Mouse (Mus musculus): ENCODE measurements around the gene Acbd5. TPM values are rescaled to one million over a fixed set of nuclear protein-coding genes. Genes with fewer than 3 reads are reported as not detected.

The Acbd5 gene
- 3.2 TPM in 1 of 2 replicates, not detected in the other for polyA plus RNA-seq (2012; ENCODE audit: insufficient read depth, low replicate concordance)

DNA sequence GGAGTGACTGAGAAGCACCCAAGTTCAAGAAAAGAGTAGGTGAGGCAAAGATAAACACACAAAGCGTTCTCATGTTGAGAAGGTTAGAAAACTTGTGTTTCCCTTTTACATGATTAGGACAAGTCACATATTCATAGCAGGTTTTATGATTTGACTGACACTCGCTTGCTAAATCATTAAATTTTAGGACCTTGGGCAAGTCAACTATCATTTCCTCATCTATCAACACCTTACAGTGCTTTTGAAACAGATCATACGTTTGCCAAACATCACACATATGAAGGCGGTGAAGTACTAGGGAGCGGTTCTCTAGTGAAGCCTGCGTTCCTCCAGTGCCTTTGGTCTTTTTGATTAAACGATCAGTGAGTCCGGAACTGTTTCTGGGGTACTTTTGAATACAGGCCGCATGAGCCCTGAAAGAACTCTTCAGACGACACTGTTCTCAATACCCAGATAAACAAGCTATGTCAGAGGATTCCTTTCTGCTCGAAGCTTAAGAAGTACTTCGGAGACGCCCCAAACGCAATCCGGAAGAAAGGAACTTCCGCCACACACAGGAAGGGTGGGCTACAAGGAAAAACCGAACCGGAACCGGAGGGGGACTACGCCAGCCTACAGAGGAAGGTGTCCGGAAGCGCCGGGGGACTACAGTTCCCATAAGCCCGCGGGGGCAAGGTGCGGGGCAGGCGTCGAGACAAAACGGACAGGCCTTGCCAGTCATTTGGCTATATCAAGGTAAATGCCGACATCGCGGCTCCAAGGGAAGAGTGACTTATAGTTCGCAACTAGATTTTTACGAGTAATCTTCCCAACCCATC lies at the start of gene Acbd5:
Gene Acbd5, plus strand, starts transcription at position 616 of the 818 bp plus-strand sequence.
- H3K36me3 ChIP-seq (replicated peaks; ENCODE audit: low read length) = peaks cover 15% of the 10 kb centered on the region
- peak within 1 kb of the TSS; percentile 100 for H3K4me3 ChIP-seq (replicated peaks)
- H3K4me1 ChIP-seq = peaks cover 15% of the 10 kb centered on the region; the same call in 1 of the 2 replicates
- H3K27me3 ChIP-seq (replicated peaks) = no peaks in the 10 kb centered on the region
- TF ChIP-seq GATA1 (IDR thresholded peaks at IDR 0.05; ENCODE audit: borderline replicate concordance, low read length) (no peak), FLI1 (IDR thresholded peaks at IDR 0.05; ENCODE audit: low read length) (peak; percentile 93)
- H3K9me3 ChIP-seq = no peaks in the 10 kb centered on the region; the same call in 1 of the 2 replicates

DNA sequence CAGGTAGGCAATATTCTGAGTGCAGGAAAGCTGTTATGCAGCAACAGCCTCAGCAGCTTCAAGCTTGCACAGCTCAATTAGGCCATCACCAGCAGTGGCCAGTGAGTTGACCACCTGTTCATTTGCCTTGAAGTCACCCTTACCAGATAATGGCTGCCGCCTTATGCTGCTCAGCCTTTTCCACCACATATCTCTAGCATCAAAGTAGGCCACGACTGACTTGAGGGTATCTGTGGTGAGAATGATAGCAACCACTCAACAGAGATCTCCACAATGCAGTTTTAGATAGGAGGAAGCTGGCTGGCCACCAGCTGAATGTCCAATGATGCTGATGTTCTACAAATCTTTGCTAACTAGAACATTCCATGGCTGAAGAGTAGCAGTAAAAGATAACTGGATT lies 48.8 kb upstream of the Acbd5 start:
- Histone ChIP-seq H3K27me3 (replicated peaks) (no peaks in the 10 kb centered on the region), H3K4me3 (replicated peaks) (peak overlapping the region; percentile 50), H3K36me3 (replicated peaks; ENCODE audit: low read length) (peaks cover 16% of the 10 kb centered on the region), H3K4me1 (peaks cover 77% of the 10 kb centered on the region), H3K9me3 (no peaks in the 10 kb centered on the region)
- no peak for TF ChIP-seq GATA1 (IDR thresholded peaks at IDR 0.05; ENCODE audit: borderline replicate concordance, low read length)
- TF ChIP-seq FLI1 (IDR thresholded peaks at IDR 0.05; ENCODE audit: low read length) = no peak

DNA sequence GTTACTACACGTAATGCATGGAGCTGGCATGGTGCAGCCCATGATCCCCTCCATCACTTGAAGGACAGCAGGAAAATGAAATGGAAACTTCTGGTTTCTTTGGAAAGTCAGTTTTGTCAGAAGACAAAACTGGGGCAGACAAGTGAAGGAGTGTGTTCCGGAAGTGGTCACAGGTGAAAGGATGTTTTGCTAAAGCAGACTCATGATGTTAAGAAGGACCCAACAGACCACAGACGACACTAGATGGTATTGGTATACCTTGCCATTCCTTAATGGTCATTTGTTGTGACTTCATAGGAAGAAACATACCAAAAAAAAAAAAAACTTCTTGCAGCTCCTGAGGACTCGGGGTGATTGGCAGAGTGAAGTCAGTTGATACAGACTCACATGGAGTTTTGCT lies 46.6 kb upstream of the Acbd5 start:
- H3K4me3 ChIP-seq (replicated peaks) = peak overlapping the region; percentile 76
- no peaks in the 10 kb centered on the region for H3K9me3 ChIP-seq
- no peak for TF ChIP-seq FLI1 (IDR thresholded peaks at IDR 0.05; ENCODE audit: low read length)
- no peak for TF ChIP-seq GATA1 (IDR thresholded peaks at IDR 0.05; ENCODE audit: borderline replicate concordance, low read length)
- peaks cover 19% of the 10 kb centered on the region for H3K36me3 ChIP-seq (replicated peaks; ENCODE audit: low read length)
- peaks cover 78% of the 10 kb centered on the region for H3K4me1 ChIP-seq
- no peaks in the 10 kb centered on the region for H3K27me3 ChIP-seq (replicated peaks)

GRCm38 (mm10) chr2:23021721-23022120 lies 46.2 kb upstream of the Acbd5 start:
- peak overlapping the region; percentile 76 for H3K4me3 ChIP-seq (replicated peaks)
- H3K9me3 ChIP-seq = no peaks in the 10 kb centered on the region
- H3K36me3 ChIP-seq (replicated peaks; ENCODE audit: low read length) = peaks cover 23% of the 10 kb centered on the region
- no peak for TF ChIP-seq FLI1 (IDR thresholded peaks at IDR 0.05; ENCODE audit: low read length)
- TF ChIP-seq GATA1 (IDR thresholded peaks at IDR 0.05; ENCODE audit: borderline replicate concordance, low read length) = no peak
- H3K4me1 ChIP-seq = peaks cover 78% of the 10 kb centered on the region
- H3K27me3 ChIP-seq (replicated peaks) = no peaks in the 10 kb centered on the region

DNA sequence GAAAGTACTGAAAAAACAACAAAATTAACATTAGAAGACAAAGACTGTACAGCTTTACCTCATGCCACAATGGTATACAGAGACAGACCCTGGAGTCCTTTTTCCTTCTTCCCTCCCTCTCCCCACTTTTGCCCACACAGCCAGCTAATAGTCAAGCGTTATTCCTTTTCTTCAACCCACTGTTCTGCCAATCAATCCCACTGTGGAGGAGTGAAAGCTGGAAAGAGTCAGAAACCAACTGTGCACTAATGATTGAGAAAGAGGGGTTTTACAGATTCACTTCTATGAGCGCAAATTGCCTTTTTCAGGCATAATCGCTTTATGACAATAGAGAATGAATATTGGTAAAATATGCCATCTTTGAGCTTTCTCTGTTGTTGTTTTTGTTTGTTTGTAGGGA lies 44.9 kb upstream of the Acbd5 start:
- H3K36me3 ChIP-seq (replicated peaks; ENCODE audit: low read length) = peaks cover 24% of the 10 kb centered on the region
- H3K27me3 ChIP-seq (replicated peaks) = no peaks in the 10 kb centered on the region
- no peaks in the 10 kb centered on the region for H3K9me3 ChIP-seq
- no peak for TF ChIP-seq FLI1 (IDR thresholded peaks at IDR 0.05; ENCODE audit: low read length)
- no peak for TF ChIP-seq GATA1 (IDR thresholded peaks at IDR 0.05; ENCODE audit: borderline replicate concordance, low read length)
- H3K4me1 ChIP-seq = peaks cover 73% of the 10 kb centered on the region
- H3K4me3 ChIP-seq (replicated peaks) = no peak overlapping the region

DNA sequence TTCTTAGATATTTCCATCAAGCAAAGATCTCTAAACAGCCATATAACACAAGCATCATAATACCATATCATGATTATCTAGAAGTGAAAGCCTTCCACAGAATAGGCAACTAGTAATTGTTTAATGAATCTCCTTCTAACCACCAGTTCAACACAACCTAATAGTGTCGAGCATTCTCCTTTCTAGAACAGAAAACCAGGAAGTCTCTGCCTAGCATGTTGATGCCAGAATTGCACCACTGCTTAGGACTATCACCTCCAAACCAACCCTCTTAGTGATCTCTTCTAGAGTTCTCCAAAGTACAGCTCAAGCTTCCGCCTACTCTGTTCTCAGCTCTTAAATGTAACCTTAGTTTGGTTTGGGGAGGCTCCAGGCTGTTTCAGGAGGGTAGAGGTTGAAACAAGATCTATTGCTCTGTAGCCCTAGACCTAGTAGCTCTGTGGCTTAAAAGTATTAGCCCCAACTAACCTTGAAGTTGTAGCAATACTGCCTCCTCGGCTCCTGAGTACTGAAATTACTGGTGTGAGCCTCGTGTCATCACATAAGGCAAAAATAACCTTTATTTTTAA lies 44.2 kb upstream of the Acbd5 start:
- no peak overlapping the region for H3K4me3 ChIP-seq (replicated peaks)
- TF ChIP-seq FLI1 (IDR thresholded peaks at IDR 0.05; ENCODE audit: low read length) (no peak), GATA1 (IDR thresholded peaks at IDR 0.05; ENCODE audit: borderline replicate concordance, low read length) (no peak)
- H3K4me1 ChIP-seq = peaks cover 74% of the 10 kb centered on the region
- H3K27me3 ChIP-seq (replicated peaks) = no peaks in the 10 kb centered on the region
- H3K9me3 ChIP-seq = no peaks in the 10 kb centered on the region
- H3K36me3 ChIP-seq (replicated peaks; ENCODE audit: low read length) = peaks cover 27% of the 10 kb centered on the region

DNA sequence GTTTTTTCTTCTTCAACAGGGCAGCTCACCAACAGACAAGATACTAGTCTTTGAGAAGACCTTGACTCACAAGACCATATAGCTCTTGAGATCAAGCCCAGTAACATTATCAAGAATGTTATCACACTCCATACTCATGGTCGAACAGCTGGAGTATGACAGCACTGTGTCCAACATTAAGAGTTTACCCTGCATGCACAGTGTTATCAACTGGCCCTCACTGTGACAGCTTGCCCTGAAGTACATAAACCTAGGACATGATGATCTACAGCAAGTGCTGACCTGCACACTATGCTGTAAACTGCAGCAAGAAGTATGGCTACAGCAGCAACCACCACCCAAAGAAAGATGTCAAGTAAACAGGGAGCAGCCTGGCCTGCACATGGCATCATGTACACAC lies 41.6 kb upstream of the Acbd5 start:
- Histone ChIP-seq H3K9me3 (no peaks in the 10 kb centered on the region), H3K4me1 (peaks cover 66% of the 10 kb centered on the region), H3K36me3 (replicated peaks; ENCODE audit: low read length) (peaks cover 42% of the 10 kb centered on the region), H3K4me3 (replicated peaks) (peak overlapping the region; percentile 74), H3K27me3 (replicated peaks) (no peaks in the 10 kb centered on the region)
- no peak for TF ChIP-seq FLI1 (IDR thresholded peaks at IDR 0.05; ENCODE audit: low read length)
- no peak for TF ChIP-seq GATA1 (IDR thresholded peaks at IDR 0.05; ENCODE audit: borderline replicate concordance, low read length)

GRCm38 (mm10) chr2:23028826-23029225 lies 39.1 kb upstream of the Acbd5 start:
- Histone ChIP-seq H3K27me3 (replicated peaks) (no peaks in the 10 kb centered on the region), H3K36me3 (replicated peaks; ENCODE audit: low read length) (peaks cover 64% of the 10 kb centered on the region)
- no peak for TF ChIP-seq GATA1 (IDR thresholded peaks at IDR 0.05; ENCODE audit: borderline replicate concordance, low read length)
- no peak for TF ChIP-seq FLI1 (IDR thresholded peaks at IDR 0.05; ENCODE audit: low read length)

DNA sequence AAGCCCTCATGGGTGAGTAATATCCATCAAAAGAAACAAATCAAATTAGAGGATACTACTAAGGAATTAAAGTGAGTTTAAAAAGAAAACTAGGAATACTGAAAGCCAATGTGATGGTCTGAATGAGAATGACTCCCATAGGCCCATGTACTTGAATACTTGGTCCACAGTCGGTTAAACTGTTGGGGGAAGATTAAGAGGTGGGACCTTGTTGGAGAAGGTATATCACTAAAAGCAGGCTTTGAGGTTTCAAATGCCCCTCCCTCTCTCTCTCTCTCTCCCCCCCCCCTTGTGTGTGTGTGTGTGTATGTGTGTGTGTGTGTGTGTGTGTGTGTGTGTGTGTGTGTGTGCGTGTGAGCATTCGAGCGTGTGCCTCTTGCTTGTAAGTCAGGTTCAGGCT lies 37.3 kb upstream of the Acbd5 start:
- peaks cover 70% of the 10 kb centered on the region for H3K36me3 ChIP-seq (replicated peaks; ENCODE audit: low read length)
- TF ChIP-seq FLI1 (IDR thresholded peaks at IDR 0.05; ENCODE audit: low read length) (no peak), GATA1 (IDR thresholded peaks at IDR 0.05; ENCODE audit: borderline replicate concordance, low read length) (no peak)
- H3K4me3 ChIP-seq (replicated peaks) = no peak overlapping the region
- H3K4me1 ChIP-seq = peaks cover 59% of the 10 kb centered on the region
- no peaks in the 10 kb centered on the region for H3K9me3 ChIP-seq
- no peaks in the 10 kb centered on the region for H3K27me3 ChIP-seq (replicated peaks)

More at GRCm38 (mm10) chr2:23028826-23029225, 39.1 kb upstream of the Acbd5 start:
- Histone ChIP-seq H3K4me1 (peaks cover 60% of the 10 kb centered on the region), H3K9me3 (no peaks in the 10 kb centered on the region), H3K4me3 (replicated peaks) (peak overlapping the region; percentile 23)

Measured in megakaryocyte, embryonic 14.5 days (primary cell).